Mouse (Mus musculus) retina, postnatal 7 days (tissue): ENCODE data around the gene Atg101.
A peak's percentile ranks its signal among the peaks of the same experiment; 100 is the strongest.

Experiments used
- DNase-seq: peaks from one replicate; pipeline ENCODE4 v3.0.0-alpha.2; 2012; ENCODE audit warnings: low read depth, low spot score

Gene Atg101

GRCm38 (mm10) chr15:101283183-101283910 lies 725 bp upstream of the Atg101 start:
- peak; percentile 67 for DNase-seq

DNA sequence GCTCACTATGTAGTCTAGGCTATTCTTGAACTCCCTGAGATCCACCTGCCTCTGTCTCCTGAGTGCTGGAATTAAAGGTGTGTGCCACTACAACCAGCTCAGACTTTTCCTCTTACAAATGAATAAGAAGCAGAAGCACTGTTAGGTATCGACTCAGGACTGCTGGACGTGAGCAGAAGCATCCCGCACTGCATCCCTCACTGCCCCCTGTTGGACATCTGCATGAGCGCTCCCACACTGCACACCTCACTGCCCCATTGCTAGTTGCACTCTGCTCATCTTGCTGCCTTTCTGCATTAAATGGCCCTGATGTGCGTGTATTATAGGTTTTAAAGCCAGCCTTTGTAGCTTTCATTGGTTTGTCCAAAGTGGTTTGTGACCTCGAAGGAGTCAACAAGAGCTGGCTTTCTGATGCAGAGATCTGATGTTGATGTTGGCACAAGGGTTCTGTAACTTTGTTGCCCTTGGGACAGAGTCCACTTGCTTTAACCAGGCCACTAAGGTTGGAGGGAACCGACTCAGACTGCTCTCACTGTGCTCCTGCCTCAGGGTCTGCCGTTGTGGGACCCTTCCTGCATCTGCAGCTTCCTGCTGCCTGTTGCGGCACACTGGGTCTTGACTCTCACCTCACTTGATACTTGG lies 2.2 kb downstream of the Atg101 start:
- no peak for DNase-seq

DNA sequence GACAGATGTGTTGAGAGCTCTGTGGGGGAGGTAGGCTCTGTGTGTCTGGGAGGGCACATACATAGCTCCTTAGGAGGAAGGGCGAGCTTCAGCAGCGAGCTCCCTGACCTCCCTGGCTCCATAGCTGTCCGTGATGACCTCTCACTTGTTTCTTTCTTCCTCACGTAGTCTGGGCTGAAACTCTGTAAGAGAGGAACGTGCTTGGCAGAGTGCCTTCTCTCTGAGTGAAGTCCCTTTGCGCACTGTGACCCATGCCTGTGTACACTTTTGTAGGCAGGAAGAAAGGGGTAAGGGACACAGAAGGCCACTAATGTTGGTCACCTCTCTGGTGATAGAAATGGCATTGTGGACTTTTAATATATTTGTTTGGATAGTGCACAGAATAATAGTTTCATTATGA lies 3.3 kb downstream of the Atg101 start:
- no peak for DNase-seq

GRCm38 (mm10) chr15:101290354-101290753 lies 6.3 kb downstream of the Atg101 start:
- no peak for DNase-seq

- DNase-seq: no peak
These were observed 7.9 kb downstream of the Atg101 start for GRCm38 (mm10) chr15:101292012-101292411.

DNA sequence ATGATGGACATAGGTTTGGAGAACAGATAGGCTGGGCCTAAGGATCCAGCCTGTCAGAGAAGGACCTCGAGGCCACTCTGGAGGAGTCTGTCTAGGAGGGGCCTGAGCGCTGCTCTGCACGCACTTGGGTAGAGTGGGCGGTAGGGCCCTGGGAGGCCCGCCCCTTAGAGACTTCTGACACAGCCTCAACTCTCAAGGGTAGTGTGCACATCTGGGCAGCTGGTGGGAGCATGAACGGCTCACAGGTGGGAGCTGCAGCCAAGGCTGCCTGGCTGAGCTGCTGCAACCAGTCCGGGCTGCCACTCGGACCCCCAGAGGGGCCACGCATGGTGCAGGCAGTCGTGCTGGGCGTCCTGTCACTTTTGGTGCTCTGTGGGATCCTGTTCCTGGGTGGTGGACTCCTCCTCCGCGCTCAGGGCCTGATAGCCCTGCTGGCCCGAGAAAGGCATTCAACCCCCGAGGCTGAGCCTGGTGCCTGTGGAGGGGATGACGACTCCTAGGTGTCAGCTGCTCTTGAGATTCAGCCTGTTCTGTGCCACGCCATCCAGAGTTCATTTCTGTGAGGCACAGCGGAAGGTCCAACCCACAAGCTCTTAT lies 9.1 kb downstream of the Atg101 start, which contains the start of gene 6030408B16Rik:
Gene 6030408B16Rik, plus strand, starts transcription at position 188 of the 597 bp plus-strand sequence.
- no peak for DNase-seq

DNA sequence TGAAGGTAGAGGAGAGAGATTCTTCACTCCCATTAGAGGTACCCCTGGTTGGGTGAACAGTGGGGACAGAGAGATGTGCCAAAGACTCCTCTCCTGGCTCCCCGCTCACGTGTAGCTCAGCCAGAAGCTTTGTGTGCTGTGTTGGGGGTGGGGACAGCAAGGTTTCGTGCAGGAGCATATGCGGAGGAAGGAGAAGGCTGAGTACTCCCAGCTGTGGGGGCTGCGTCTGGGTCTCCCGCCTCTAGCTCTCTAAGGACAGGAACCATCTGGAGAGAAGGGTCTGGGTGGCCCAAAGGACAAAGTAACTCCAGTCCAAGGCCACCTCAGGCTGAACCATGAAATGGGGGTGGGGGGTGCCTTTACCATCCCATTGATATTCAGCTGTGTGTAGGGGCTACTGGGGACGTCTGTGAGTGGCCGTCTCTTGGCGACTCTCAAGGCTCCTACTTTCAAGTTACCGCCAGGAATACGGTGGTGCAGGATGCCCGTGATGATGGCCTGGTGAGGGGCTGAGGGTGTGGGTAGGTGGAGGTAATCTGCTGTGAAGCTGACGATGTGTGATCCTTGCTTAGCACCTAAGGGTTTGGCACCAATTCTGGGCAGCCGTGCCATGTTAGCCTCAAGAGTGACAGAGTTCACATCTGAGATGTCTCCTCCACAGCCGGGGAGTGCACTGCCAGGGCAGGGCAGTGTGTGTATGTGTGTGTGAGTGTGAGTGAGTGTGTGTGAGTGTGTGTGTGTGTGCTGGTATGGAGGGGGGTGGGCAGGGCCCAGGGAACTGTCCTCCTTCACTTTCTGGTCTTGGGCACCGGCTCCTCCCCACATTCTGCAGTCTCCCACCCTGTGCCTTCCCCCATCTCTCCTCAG lies 10.2 kb downstream of the Atg101 start:
- no peak for DNase-seq

DNA sequence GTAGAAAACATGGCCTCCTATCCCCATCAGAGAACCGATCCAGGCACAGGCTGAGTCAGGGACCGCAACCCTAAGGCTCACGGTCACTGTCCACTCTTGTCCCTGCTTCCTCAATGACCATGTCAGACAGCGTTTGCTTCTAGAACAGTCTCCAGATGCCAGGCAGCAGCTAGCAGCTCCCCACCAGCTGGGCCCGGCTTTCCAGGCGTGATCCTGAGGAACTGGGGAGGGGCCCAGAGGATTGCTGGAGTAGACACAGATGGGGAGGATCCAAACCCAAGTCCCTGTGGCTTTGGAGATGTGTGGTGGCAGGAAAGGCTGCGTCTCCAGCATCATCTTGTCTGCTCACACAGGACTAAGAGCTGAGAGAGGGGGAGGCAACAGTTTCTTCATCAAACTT lies 11.0 kb downstream of the Atg101 start:
- DNase-seq: no peak

DNA sequence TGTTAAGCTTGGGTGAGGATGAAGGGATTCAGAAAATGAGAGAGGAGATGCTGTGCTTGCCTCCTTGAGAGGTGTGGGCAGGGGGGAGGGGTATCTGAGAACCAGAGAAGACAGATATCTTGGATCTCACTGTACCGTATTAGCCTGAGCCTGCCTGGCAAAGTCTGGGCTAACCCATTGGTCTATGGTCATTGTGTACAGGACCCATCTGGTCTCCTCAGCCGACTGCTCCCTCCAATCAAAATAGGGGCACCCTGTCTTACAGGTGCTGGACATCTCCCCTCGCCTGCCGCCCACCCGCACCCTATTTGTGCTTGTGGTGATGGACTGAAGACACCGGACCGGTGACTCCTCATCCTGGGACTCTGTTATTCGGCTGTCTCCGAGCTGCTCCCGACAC lies 11.5 kb downstream of the Atg101 start:
- no peak for DNase-seq

GRCm38 (mm10) chr15:101296091-101296490 lies 12.0 kb downstream of the Atg101 start:
- no peak for DNase-seq

- DNase-seq: no peak
These were observed 13.9 kb downstream of the Atg101 start for GRCm38 (mm10) chr15:101297988-101298387.

DNA sequence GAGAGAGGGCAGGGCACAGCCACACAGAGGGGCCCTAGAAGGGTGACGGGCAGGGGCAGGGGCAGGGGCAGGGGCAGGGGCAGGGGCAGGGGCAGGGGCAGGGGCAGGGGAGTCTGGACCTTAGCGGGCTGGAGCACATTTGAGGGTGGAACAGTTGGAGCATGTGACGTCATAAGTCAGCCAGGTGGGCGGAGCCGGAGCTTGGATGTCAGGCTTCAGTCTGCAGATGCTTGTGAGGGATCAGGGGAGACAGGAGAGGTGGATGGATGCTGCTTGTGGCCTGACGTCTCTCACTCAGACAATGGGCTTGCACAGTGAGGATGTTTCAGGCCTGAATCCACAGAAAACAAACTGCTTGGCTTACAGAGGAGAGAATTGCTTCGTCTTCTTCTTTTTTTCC lies 14.5 kb downstream of the Atg101 start:
- no peak for DNase-seq

DNA sequence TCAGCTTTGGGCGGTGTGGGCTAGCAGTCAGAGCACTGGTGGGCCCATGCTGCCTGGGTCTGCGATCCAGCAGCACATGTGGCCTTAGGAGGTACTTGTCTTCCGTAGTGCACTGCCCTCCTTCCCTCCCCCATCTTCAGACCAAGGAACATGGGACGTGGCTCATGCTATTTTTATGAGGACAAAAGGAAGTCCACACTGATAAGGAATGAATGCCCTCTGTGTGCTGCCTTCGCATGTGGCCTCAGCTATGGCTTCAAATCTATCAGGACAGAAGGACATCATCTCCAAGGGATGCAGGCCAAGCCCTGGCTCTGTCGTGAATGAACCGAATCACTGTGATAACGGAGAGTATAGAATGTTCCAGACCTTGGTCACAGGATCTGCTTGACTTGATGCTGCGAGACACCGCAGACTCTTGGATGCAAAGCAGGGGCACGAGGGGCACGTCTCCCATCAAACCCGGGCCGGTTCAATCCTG lies 15.4 kb downstream of the Atg101 start:
- no peak for DNase-seq

DNA sequence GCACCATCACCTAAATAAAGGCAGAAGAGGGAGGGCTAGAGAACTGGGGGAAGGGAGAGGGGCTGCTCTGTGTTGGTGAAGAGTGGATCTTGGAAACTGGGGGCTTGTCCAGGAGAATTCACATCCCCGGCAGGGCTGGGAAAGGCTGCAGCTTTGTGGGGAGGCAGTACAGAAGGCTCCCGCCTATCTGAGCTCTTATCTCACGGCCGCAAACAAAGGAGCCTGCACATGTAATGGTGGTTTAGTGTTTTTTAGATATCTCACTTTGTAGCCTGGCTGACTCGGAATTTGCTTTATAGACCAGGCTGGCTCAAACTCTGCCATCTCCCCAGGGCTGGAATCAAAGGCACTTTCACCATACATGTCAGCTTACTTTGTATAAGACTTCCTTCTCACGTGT lies 16.1 kb downstream of the Atg101 start:
- DNase-seq: no peak

GRCm38 (mm10) chr15:101302201-101302600 lies 18.1 kb downstream of the Atg101 start:
- DNase-seq: no peak

- DNase-seq: no peak
These were observed 19.8 kb downstream of the Atg101 start for GRCm38 (mm10) chr15:101303830-101304229.

- no peak for DNase-seq
These were observed 22.4 kb downstream of the Atg101 start for GRCm38 (mm10) chr15:101306459-101306858.

- DNase-seq: no peak
These were observed 24.6 kb downstream of the Atg101 start for GRCm38 (mm10) chr15:101308440-101309348.

DNA sequence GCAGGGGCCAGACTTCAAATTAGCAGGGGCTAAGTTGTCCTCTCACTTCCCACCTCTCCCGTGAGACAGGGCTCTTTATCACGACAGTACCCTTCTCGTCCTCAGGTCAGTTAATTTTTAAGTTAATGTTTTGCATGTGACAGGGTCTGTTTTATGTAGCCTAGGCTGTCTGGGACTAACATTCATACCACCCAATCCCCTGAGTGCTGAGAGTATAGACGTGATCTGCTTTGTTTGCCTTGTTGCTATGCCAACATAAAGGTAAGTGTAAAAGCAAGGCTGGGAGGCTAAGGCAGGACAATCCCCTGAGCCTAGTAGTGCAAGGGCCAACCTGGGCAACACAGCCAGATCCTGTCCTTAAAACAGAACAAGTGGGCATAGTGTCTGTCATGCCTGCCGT lies 25.4 kb downstream of the Atg101 start:
- no peak for DNase-seq

DNA sequence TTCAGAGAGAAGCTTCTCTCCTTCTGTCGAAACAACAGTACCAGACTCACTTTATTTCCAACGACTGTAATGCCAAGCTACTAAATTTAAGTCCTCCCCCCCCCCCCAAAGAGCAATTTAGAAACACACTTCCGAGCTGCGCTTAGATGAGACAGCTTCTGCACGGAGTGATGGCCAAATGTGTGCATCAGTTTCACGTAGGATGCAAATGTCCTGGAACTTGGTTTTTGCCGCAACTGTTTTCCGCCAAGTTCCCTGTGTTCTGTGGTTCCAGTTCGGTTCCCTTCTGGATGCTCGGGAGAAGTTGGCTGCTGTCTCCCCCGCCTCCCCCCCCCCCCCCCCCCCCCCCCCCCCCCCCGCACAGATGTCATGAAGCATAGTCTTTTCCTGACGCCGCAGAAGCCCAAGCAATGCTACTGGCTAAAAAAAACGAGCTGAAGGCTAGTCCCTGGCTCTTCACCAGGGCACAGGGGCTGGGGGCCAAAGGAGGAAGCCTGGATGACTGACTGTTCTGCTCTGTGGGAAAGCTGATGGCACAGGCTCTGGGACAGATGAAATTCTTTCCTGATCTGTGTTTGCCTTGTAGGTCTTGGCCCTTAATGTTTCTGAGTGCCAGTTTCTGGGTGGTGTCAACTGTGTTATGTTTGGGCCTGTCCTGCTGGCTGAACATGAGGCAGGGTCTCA lies 27.2 kb downstream of the Atg101 start:
- DNase-seq: no peak
